24 mouse cellular contexts compared by ENCODE assay signal in genomic region chr16:10491716-10492115, GRCm38 (mm10). TPM values are rescaled to one million over a fixed set of nuclear protein-coding genes. Genes with fewer than 3 reads are reported as not detected.
DNase-seq lines count a peak whose midpoint lies in the region; TF ChIP-seq lines count a peak whose summit lies in the region.
"Had no signal": no experiment of that assay in that cellular context is flagged by ENCODE, and none has a peak within 500 bp of the region (broad histone marks: within the 10 kb centered on the region; RNA-seq: fewer than 3 reads in every experiment).

No protein-coding gene starts in this region.

- no peak for TF ChIP-seq POLR2A in spleen, adult 2 months (IDR thresholded peaks at IDR 0.05; ENCODE audit: low read depth, low read length)

- DNase-seq in spleen, adult 2 months (ENCODE audit: low read depth in 1 of 2, low spot score in 2 of 2) = peak in 1 of 2 experiments; percentile 38
- no peak for DNase-seq in spleen, postnatal 10 days (ENCODE audit: low spot score in 2 of 2)
- peak; percentile 69 for DNase-seq in A20 (ENCODE audit: low read depth, low spot score)
- peak; percentile 35 to 45 for DNase-seq in B cell, adult 2 months
- DNase-seq in splenic B cell, adult 2 months (ENCODE audit: low read depth, low spot score) = peak; percentile 78
- no peak for DNase-seq in gastrocnemius, postnatal 14 days
- no peak for DNase-seq in cerebellum, adult 9-11 months
- DNase-seq: adrenal gland, adult 8-10 months; adrenal gland, postnatal 14 days; adrenal gland, postnatal 36 days; cerebellum, adult 11-12 months; cerebellum, adult 2 months; cerebellum, adult 9-10 months; cerebellum, postnatal 14 days; cerebellum, postnatal 36 days; embryo, embryonic 11 days had no signal

- peak overlapping the region; percentile 53 for H3K27ac ChIP-seq in spleen, adult 2 months (ENCODE audit: insufficient read depth, low read length)
- H3K27ac ChIP-seq: embryonic facial prominence, embryonic 13.5 days; embryonic facial prominence, embryonic 15.5 days; forebrain, embryonic 10.5 days; forebrain, embryonic 12.5 days had no signal

- no peak for TF ChIP-seq CTCF in spleen, adult 2 months (IDR thresholded peaks at IDR 0.05; ENCODE audit: extremely low read depth, insufficient read depth, insufficient read length, insufficient replicate concordance)

- intact Hi-C loops in gastrocnemius, postnatal 14 days (cut with DNase I; ENCODE audit: low total_unique reads) = no loop called here

- no peaks in the 10 kb centered on the region for H3K27me3 ChIP-seq in spleen, adult 2 months (ENCODE audit: control insufficient read depth, insufficient read depth, low read length)
- H3K27me3 ChIP-seq in splenic B cell, adult 2 months (ENCODE audit: control insufficient read depth, insufficient read depth, low read length, poor library complexity, severe bottlenecking) = no peaks in the 10 kb centered on the region
- H3K27me3 ChIP-seq: Patski had no signal

- 41% methylated on average over 4 of the region's 4 CpGs for WGBS in spleen, adult 2 months

- H3K4me1 ChIP-seq in spleen, adult 2 months (ENCODE audit: control insufficient read depth, insufficient read depth, insufficient read length) = peaks cover 19% of the 10 kb centered on the region; the same call in 1 of the 2 replicates
- H3K4me1 ChIP-seq: forebrain, embryonic 12.5 days had no signal

- peaks cover 16% of the 10 kb centered on the region for H3K36me3 ChIP-seq in spleen, adult 2 months (ENCODE audit: control insufficient read depth, insufficient read depth, low read length)
- H3K36me3 ChIP-seq in splenic B cell, adult 2 months (ENCODE audit: control insufficient read depth, insufficient read depth, low read length, poor library complexity, severe bottlenecking) = peaks cover 17% of the 10 kb centered on the region; the same call in 1 of the 2 replicates
- H3K36me3 ChIP-seq: embryonic facial prominence, embryonic 13.5 days; embryonic facial prominence, embryonic 15.5 days; forebrain, embryonic 10.5 days; forebrain, embryonic 12.5 days; G1E had no signal

- H3K4me3 ChIP-seq in spleen, adult 2 months (ENCODE audit: extremely low read depth, insufficient read depth, insufficient read length) = no peak overlapping the region; the same call in 1 of the 2 replicates
- H3K4me3 ChIP-seq: embryonic facial prominence, embryonic 13.5 days; embryonic facial prominence, embryonic 15.5 days; erythroblast, embryonic 14.5 days; forebrain, embryonic 10.5 days; forebrain, embryonic 12.5 days had no signal

RNA-seq across cellular contexts. Expression of gene Ciita, which starts 11.9 kb away (rescaled TPM):
- polyA plus RNA-seq in spleen, adult 2 months (2012; rRNA removed) = 82.2 and 98.8 TPM in 2 replicates
- total RNA-seq in gastrocnemius, postnatal 14 days (2021) = under 1 TPM; 0.14 to 0.22 TPM
- polyA plus RNA-seq: C2C12; erythroblast, embryonic 14.5 days; G1E had no signal

RNA-seq across cellular contexts. Expression of gene Tvp23a, which starts 44.6 kb away (rescaled TPM):
- polyA plus RNA-seq in spleen, adult 2 months (2012; rRNA removed) = 0.29 and 0.32 TPM in 2 replicates
- total RNA-seq in gastrocnemius, postnatal 14 days (2021) = under 1 TPM; 0.69 to 0.80 TPM
- polyA plus RNA-seq: erythroblast, embryonic 14.5 days; G1E had no signal

RNA-seq across cellular contexts. Expression of gene Dexi, which starts 51.1 kb away (rescaled TPM):
- polyA plus RNA-seq in spleen, adult 2 months (2012; rRNA removed) = 40.8 and 55.1 TPM in 2 replicates
- total RNA-seq in gastrocnemius, postnatal 14 days (2021) = 10 to 100 TPM; 25.9 to 26.0 TPM

RNA-seq across cellular contexts. Expression of gene Clec16a, which starts 53.4 kb away (rescaled TPM):
- polyA plus RNA-seq in spleen, adult 2 months (2012; rRNA removed) = 8.2 and 10.0 TPM in 2 replicates
- total RNA-seq in gastrocnemius, postnatal 14 days (2021) = 10 to 100 TPM; 26.2 to 28.4 TPM

Comparison
In these comparisons a context has a peak if more than half of its experiments do, and no peak if none do; other contexts are left out.
1. DNase-seq: peak in A20 (single experiment), B cell, adult 2 months (2 of 2) and splenic B cell, adult 2 months (single experiment); none in spleen, postnatal 10 days (0 of 2), gastrocnemius, postnatal 14 days (single experiment) and cerebellum, adult 9-11 months (single experiment).